Mouse (Mus musculus): ENCODE results near the gene Fzd5.

The Fzd5 gene

DNA sequence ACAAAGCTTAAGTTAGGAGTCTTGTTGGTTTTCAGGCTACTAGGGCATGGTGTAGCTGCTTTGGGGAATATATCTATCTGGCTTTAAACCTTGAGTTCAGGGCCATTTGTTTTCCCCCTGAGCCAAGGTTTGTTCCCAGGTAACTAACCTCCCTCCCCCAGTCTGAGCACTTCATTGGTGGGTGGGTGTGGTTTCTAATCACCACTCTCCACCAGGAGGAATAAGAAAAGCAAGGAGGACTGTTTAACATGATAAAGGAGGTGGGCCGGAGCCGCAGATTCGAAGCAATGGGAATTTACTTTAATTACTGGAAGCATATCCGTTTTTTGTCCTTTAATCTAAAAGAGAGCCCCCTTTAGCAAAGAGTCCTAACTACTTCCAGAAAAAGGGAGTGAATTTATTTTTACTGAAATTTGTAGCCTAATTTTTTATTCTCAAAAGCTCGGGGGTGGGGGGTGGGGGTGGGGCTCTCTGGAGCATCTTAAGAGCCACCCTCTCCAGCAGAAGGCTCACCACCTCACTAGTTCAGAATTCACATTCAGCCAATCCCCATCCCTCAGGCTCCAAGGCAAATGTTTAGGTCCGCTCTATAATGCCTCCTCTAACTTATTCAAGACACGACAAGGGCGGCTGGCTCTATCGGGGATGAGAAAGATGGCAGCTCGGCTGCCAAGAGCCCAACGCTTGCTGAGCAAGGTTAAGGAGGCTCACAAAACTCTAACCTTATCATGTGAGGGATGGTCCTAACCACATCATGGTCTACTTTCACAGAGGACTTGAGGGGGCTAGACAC, 3.9 kb downstream of the Fzd5 start:
- no peak for DNase-seq (ENCODE audit: low spot score in 2 of 2)

DNA sequence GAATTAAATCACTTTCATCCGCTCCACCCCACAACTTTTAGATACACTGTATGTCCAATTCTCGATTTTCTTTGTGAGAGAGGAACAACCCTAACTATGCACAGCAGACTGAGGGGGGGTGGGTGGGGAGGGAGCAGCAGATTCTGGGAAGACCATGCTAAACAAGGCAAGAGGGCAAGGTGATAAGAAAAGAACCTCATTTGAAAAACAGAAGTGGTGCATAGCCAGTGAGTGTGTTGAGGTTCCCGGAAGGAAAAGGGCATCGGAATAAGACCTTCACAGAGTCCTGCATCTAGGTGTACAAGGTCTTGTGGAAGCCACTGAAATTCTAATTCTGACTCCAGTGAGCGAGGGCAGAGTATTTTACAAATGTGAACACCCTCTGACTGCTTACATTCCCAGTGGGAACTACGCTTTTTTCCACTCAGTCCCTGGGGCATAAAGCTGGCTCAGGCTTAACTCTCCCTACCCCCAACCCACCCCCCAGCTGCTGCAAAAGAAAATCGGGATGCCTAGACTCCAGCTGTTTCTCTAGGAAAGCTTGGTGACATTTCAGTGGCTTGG, 4.8 kb downstream of the Fzd5 start:
- no peak for DNase-seq (ENCODE audit: low spot score in 2 of 2)

- DNase-seq (ENCODE audit: low spot score in 2 of 2), result no peak
Observed at GRCm38 (mm10) chr1:64732161-64732560, 5.4 kb downstream of the Fzd5 start.

- DNase-seq (ENCODE audit: low spot score in 2 of 2), result no peak
Observed at GRCm38 (mm10) chr1:64731341-64732020, 6.1 kb downstream of the Fzd5 start.

DNA sequence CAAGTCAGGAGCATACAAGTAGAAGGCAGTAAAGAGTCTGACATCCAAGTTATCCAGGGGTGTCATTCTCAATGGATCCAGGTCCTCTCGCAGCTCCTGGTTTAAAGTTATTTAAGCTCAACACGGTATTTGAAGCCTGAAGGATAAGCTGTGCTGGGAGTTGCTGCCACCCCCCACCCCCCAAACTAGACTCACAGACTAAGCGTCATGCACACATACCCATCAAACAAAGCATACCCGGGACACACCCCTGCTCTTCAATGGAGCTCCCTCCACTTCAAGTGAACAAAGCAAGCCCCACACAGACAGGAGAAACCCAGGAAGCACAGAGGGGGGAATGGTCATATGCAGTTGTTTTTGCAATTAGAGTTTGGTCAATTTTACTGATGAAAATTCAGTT, 7.5 kb downstream of the Fzd5 start:
- no peak for DNase-seq (ENCODE audit: low spot score in 2 of 2)

GRCm38 (mm10) chr1:64721034-64721587, 16.4 kb downstream of the Fzd5 start:
- DNase-seq (ENCODE audit: low spot score in 2 of 2), result no peak

- DNase-seq (ENCODE audit: low spot score in 2 of 2), result peak; percentile 27 to 45
Observed at GRCm38 (mm10) chr1:64717504-64717903, 20.0 kb downstream of the Fzd5 start.

- peak in 1 of 2 experiments; percentile 4 for DNase-seq (ENCODE audit: low spot score in 2 of 2)
Observed at GRCm38 (mm10) chr1:64716589-64717304, 20.8 kb downstream of the Fzd5 start.

DNA sequence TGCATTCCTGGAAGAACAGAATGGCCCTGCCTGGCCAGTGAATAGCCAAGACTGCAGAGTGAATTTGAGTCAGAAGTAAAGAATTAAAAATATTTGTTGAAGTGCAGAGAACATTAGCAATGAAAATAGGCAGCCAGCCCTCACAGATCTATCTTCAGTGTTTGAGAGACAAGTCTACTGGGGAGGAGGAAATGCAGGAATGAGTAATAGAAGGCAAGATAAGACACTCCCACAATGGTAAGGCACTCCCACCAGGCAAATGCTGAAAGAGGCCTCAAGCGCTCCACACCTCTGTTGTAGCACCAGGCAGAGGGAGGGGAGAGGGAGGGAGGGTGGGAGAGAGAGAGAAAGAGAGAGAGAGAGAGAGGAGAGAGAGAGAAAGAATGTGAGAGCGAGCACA, 22.1 kb downstream of the Fzd5 start:
- peak in 1 of 2 experiments; percentile 8 for DNase-seq (ENCODE audit: low spot score in 2 of 2)

DNA sequence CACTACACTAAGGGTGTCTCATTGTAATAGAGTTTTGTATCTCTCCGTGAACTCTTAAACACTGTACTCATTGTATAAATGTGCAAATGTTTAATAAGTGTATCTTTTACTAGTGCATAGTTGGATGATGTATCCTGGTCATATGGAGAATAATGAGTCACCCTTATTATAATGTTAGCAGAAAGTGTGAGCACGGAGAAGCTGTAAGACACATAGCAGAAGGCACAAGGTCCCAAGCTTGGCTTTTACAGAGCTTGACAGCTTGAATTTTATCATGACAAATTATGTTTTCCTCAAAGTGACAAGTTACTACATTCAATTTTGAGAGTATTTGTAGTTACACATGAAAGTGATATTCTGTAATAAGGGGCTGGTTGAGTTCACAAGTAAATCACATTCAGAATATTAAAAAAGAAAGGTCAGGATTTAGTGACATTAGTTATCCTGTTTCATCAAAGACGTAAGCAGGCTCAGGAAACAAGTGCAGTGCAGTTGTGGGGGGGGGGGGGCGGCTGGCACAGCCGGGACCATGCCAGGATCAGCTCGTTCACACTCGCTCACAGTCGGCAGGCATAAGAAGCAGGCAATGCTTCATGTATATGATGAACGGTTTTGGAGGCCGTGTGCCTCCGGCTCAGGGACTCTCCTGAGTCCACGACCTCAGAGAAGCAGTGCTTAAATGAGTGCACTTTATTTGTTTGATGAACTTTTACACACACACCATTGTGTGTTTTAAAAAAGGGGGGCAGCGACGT, 25.4 kb downstream of the Fzd5 start:
- no peak for DNase-seq (ENCODE audit: low spot score in 2 of 2)

DNA sequence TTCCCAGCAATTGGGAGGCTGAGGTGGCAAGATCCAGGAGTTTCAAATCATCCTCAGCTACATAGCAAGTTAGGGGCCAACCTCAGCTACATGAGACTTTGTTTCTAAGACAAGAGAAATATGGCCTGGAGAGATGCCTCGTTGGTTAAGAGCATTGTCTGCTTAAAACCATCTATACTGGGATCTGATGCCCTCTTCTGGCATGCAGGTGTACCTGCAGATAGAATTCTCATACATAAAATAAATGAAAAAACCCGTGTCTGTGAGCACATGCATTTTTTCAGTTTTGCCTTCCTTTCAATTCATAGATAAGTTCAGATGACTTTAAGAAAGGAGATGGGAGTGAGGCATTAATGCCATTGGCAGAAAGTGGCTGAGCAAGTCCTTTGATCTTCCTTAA, 27.7 kb downstream of the Fzd5 start:
- DNase-seq (ENCODE audit: low spot score in 2 of 2), result no peak

DNA sequence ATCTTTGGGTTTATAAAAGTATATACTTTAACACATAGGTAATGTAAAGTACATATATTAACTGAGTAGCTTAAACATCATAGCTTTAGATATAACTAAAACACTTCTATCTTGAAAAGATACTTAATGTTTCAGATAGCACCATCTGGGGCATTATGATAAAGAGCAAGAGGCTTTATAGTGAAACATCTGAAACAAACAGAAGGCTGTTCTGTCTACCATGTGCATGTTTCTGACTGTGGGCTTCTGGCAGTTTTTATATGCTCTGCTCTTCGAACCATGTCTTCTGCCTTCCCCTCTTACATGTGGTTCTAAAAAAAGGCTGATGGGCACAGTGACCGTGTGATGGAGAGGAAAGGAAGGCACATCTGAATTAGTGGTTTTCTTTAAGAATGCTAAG, 30.9 kb downstream of the Fzd5 start:
- no peak for DNase-seq (ENCODE audit: low spot score in 2 of 2)

GRCm38 (mm10) chr1:64705230-64705629, 32.3 kb downstream of the Fzd5 start:
- peak; percentile 48 to 56 for DNase-seq (ENCODE audit: low spot score in 2 of 2)

DNA sequence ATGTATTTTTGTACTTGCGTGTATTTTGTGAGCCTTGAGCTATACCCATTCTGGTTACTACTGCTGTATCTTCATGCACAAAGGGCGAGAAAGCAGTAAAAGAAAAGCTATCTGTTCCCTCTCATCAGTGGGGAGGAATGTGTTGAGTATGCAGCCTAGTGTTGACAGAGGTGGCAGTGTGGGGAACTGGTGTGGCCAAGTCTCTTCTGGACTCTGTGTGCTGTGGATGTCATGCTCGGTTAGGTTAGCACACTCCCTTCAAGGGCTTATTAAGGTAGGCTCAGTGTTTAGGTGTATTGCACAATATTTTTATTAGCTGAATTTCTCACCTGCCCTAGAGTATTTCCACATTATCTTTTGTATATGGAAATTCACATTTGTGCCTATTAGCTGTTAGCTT, 35.8 kb downstream of the Fzd5 start:
- DNase-seq (ENCODE audit: low spot score in 2 of 2), result no peak

GRCm38 (mm10) chr1:64695156-64695555, 42.4 kb downstream of the Fzd5 start:
- no peak for DNase-seq (ENCODE audit: low spot score in 2 of 2)

DNA sequence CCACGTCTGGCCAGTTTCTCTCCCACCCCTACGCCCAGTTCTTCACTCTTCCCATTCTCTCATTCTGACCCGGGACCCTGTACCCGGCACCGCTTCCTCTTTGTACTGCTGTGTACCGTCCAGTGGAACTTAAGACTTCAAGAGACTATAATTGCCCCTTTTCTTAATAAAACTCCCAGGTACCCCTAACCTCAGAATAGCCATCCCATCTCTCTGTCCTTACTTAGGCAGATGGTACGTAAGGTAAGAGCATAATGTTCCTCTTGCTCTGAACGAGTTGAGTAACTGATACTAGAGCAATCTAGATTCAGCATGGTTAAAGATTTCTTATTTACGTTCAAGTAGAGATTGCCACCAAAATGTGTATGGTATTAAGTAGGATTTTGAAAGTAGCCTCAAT, 46.0 kb downstream of the Fzd5 start:
- no peak for DNase-seq (ENCODE audit: low spot score in 2 of 2)

DNA sequence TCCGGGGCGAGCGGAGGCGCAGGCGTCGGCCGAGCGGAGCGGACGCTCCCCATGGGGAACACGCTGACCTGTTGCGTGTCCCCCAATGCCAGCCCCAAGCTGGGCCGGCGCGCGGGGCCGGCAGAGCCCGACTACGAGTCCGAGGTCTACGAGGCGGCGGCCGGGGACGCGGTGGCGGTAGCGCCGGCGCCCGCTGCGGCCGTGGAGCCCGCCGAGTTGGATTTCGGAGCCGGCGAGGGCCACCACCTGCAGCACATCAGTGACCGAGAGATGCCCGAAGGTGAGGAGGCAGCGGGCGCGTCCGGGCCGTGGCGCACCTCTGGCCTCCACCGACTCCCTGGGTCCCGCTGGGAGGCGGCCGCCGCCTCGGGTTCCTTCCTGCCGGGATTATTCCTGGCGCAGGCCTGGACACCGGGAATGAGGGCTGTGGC, 46.4 kb downstream of the Fzd5 start:
- peak in 1 of 2 experiments; percentile 38 for DNase-seq (ENCODE audit: low spot score in 2 of 2)

GRCm38 (mm10) chr1:64690213-64691013, 47.1 kb downstream of the Fzd5 start, which contains the start of gene Ccnyl1:
Ccnyl1 (plus strand) TSS chr1:64690455.
- peak; percentile 94 to 99 for DNase-seq (ENCODE audit: low spot score in 2 of 2)

DNA sequence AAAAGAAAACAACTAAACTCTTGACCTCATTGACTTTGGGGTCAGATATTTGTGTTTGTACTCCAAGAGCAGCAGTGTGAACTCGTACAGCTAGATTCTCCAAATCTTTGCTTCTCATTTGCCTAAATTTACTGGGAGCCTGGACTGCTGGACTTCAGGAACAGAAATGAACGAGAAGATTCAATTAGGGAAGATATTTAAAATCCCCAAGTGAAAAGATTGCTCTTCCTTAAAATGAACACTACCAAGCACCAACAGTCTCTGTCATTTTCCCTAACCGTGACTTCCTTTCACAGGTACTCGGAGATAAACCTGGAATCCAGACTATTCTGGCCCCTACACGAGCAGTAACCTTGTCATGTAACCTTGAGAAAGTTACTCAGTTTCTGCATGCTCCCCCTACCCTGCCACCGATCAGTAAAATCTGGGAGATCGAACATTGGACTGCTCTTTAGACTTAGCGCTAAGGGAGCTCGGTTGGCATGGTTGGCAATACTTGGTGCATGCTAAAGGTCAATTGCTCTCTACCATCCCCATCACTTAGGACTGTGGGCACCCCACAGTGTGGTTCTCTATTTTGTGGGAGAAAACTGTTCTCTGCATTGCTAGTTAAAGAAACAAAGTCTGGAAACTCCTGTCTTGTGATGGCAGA, 47.9 kb downstream of the Fzd5 start:
- DNase-seq (ENCODE audit: low spot score in 2 of 2), result no peak

DNA sequence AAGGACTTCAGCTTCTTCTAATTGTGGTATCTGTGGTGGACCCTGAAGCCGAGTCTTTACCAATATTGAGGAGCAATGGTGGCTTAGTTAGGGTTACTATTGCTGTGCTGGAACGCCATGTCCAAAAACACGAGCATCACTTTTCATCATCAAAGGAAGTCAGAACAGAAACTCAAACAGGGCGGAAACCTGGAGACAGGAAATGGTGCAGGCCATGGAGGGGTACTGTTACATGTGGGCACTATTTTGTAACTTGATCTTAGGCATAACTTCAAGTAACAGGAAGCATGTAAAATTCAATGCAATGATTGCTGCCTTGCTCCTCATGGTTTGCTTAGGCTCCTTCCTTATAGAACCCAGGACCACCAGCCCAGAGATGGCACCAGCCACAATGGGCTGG, 49.5 kb downstream of the Fzd5 start:
- DNase-seq (ENCODE audit: low spot score in 2 of 2), result no peak
